Mouse (Mus musculus) heart, postnatal 0 days (tissue): ENCODE measurements at regions not wholly inside any gene's neighbourhood (a gene's known extent, or its start where the extent isn't known, plus 50 kb on each side); places are given as distances from the start of the nearest gene placed in this dataset.

Experiments
- ATAC-seq: fragments of 200-750 bp; cut with Nextera tagmentation; 2 replicates; pipeline ENCODE4 v1.8.0; 2017; ENCODE audit warnings: low read depth, moderate number of reproducible peaks, moderate library complexity; ENCODE audit not compliant: insufficient read depth
- DNase-seq: peaks from one replicate; pipeline ENCODE4 v3.0.0-alpha.2; 2016; ENCODE audit warnings: low spot score
- H3K27ac ChIP-seq: fragments of 300-500 bp; sonication (generic); 2 replicates; pipeline ENCODE4 v1.5.1; 2014; ENCODE audit warnings: low read depth, mild to moderate bottlenecking
- H3K27me3 ChIP-seq: fragments of 300-500 bp; sonication (generic); 2 replicates; pipeline ENCODE4 v1.6.1; 2014; ENCODE audit warnings: low read length, mixed read lengths; ENCODE audit not compliant: control insufficient read depth, insufficient read depth
- H3K36me3 ChIP-seq: fragments of 300-500 bp; sonication (generic); replicated peaks from 2 replicates; pipeline ENCODE4 v1.6.1; 2014; ENCODE audit warnings: low read length, mixed read lengths; ENCODE audit not compliant: control insufficient read depth, insufficient read depth
- H3K4me1 ChIP-seq: fragments of 300-500 bp; sonication (generic); 2 replicates; pipeline ENCODE4 v1.6.1; 2014; ENCODE audit warnings: antibody characterized with exemption; ENCODE audit not compliant: control insufficient read depth, insufficient read depth
- H3K4me2 ChIP-seq: fragments of 300-500 bp; sonication (generic); 2 replicates; pipeline ENCODE4 v1.6.1; 2014; ENCODE audit warnings: low read depth, mild to moderate bottlenecking, low read length, moderate library complexity
- H3K4me3 ChIP-seq: fragments of 300-500 bp; sonication (generic); 2 replicates; pipeline ENCODE4 v1.5.1; 2014; ENCODE audit warnings: low read depth, low read length
- H3K9ac ChIP-seq: fragments of 300-500 bp; sonication (generic); replicated peaks from 2 replicates; pipeline ENCODE4 v1.6.1; 2014; ENCODE audit warnings: low read depth, low read length, mixed read lengths
- H3K9me3 ChIP-seq: fragments of 300-500 bp; sonication (generic); replicated peaks from 2 replicates; pipeline ENCODE4 v1.6.1; 2016; ENCODE audit warnings: low read length; ENCODE audit not compliant: control insufficient read depth
- CTCF ChIP-seq: IDR thresholded peaks from 2 replicates; pipeline ENCODE4 v1.5.1; 2016; ENCODE audit warnings: antibody characterized with exemption, control low read depth, low read depth
- EP300 ChIP-seq: IDR thresholded peaks from 2 replicates; pipeline ENCODE4 v1.6.1; 2016; ENCODE audit warnings: antibody characterized with exemption, low read depth
- WGBS: fragments of 180-500 bp; shearing (Covaris S2); extraction: QIAGEN DNeasy Blood & Tissue Kit; methylation state at CpG from one replicate; pipeline ENCODE4 v1.1.7; 2014; 5-methylcytosine and 5-hydroxymethylcytosine counted together

DNA sequence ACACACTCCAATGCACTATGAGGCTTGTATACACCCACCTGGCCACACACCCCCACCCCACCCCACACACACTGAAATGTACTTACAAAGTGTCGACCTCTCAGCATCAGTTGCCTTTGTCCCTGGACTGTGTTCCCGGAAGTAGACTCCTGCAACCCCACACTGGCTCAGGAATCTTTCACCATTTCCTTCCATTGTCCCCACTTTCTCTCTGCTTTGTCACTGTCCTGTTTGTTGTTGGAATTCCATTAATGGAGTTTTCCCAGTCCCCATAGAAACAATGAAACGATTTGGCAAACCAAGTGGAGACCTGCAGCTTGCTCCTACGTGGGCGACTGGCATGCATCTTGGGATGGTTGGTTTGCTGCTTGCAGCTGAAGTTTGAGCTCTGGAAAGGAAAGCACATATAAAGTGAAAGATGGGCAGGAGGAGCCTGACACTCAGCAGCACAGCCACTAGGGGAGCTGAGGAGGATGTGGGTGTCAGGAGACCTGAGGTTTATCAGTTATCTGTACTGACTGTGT lies 65.2 kb upstream of the Jun start:
- no peaks in the 10 kb centered on the region for H3K36me3 ChIP-seq
- no peaks in the 10 kb centered on the region for H3K4me1 ChIP-seq
- 36% methylated on average over 5 of the region's 5 CpGs for WGBS
- TF ChIP-seq EP300 = no peak
- TF ChIP-seq CTCF = peak; percentile 20; the same call in 1 of the 2 replicates
- H3K9me3 ChIP-seq = no peaks in the 10 kb centered on the region
- no peak overlapping the region for H3K4me3 ChIP-seq
- no peak overlapping the region for H3K27ac ChIP-seq
- DNase-seq (peak; percentile 16), ATAC-seq (peak; percentile 62)
- no peak overlapping the region for H3K9ac ChIP-seq
- H3K27me3 ChIP-seq = no peaks in the 10 kb centered on the region
- H3K4me2 ChIP-seq = no peak overlapping the region

DNA sequence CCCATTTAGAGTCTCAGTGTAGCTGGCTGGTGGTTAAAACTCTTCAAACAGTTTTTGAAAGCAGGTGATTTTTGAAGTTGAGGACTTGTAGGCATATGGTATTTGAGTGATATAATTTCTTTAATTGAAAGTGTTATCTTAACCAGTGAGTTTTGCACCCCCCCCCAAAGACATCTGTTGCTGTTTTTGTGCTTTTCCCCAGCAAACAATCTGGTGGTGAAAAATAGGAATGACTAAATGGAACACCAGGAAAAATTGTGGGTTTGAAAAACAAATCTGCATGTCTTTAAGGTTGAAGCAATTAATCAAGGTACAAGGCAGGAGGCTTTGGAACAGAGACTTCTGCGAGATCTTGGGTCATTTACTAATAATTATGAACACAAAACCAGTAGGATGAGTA lies 68.9 kb upstream of the Jun start:
- TF ChIP-seq CTCF = no peak
- no peak for TF ChIP-seq EP300

GRCm38 (mm10) chr4:95125346-95125745 lies 73.3 kb upstream of the Jun start:
- WGBS = 69% methylated on average over 1 of the region's 1 CpGs
- TF ChIP-seq EP300 (no peak), CTCF (no peak)
- H3K36me3 ChIP-seq = no peaks in the 10 kb centered on the region
- no peaks in the 10 kb centered on the region for H3K9me3 ChIP-seq
- H3K4me2 ChIP-seq = no peak overlapping the region
- no peak overlapping the region for H3K27ac ChIP-seq
- H3K9ac ChIP-seq = no peak overlapping the region
- ATAC-seq (no peak), DNase-seq (no peak)
- H3K4me3 ChIP-seq = no peak overlapping the region
- H3K4me1 ChIP-seq = no peaks in the 10 kb centered on the region
- no peaks in the 10 kb centered on the region for H3K27me3 ChIP-seq

More for the DNA sequence above, 68.9 kb upstream of the Jun start:
- no peaks in the 10 kb centered on the region for H3K4me1 ChIP-seq
- no peak overlapping the region for H3K4me2 ChIP-seq
- H3K9ac ChIP-seq = no peak overlapping the region
- DNase-seq = no peak
- H3K27ac ChIP-seq = no peak overlapping the region
- H3K9me3 ChIP-seq = no peaks in the 10 kb centered on the region
- no peak overlapping the region for H3K4me3 ChIP-seq
- 89% methylated on average over 1 of the region's 1 CpGs for WGBS
- ATAC-seq = no peak
- no peaks in the 10 kb centered on the region for H3K36me3 ChIP-seq
- H3K27me3 ChIP-seq = no peaks in the 10 kb centered on the region

- Histone ChIP-seq H3K27ac (no peak overlapping the region), H3K27me3 (no peaks in the 10 kb centered on the region), H3K4me3 (no peak overlapping the region), H3K4me2 (no peak overlapping the region), H3K4me1 (no peaks in the 10 kb centered on the region), H3K36me3 (no peaks in the 10 kb centered on the region), H3K9ac (no peak overlapping the region), H3K9me3 (no peaks in the 10 kb centered on the region)
- no peak for TF ChIP-seq EP300
- TF ChIP-seq CTCF = no peak
- no peak for ATAC-seq
- no peak for DNase-seq
- 83% methylated on average over 2 of the region's 2 CpGs for WGBS
These were observed 75.9 kb upstream of the Jun start for GRCm38 (mm10) chr4:95127970-95128369.

DNA sequence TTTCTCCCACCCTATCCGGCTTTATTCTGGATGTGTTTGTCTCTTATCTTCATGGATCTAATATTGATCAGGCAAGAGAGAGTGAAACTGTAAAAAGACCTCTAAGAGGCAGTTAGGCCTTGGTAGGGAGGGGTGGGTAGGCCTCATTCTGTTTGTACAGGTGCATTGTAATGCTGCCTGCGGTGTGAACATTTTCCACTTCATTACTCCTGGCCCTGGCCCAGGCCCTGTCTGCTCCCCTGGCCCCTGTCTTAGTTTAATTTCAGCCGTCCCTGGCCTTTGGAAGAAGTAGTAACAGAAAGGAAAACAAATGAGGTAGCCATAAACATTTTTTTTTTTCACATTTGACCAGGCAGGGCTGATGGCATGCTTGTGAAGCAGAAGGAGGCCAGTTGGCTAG lies 81.8 kb upstream of the Jun start:
- TF ChIP-seq EP300 (no peak), CTCF (no peak)
- H3K9ac ChIP-seq = no peak overlapping the region
- H3K36me3 ChIP-seq = no peaks in the 10 kb centered on the region
- ATAC-seq = no peak
- no peak for DNase-seq
- no peak overlapping the region for H3K27ac ChIP-seq
- H3K4me3 ChIP-seq = no peak overlapping the region
- 0 out of 2 replicates have a peak, but pooled peaks cover 3% of the 10 kb centered on the region for H3K4me1 ChIP-seq
- WGBS = 31% methylated on average over 3 of the region's 3 CpGs
- no peaks in the 10 kb centered on the region for H3K9me3 ChIP-seq
- no peaks in the 10 kb centered on the region for H3K27me3 ChIP-seq
- H3K4me2 ChIP-seq = no peak overlapping the region

- no peak for ATAC-seq
- H3K4me2 ChIP-seq = no peak overlapping the region
- DNase-seq = no peak
- H3K27ac ChIP-seq = no peak overlapping the region
- 67% methylated on average over 5 of the region's 5 CpGs for WGBS
- H3K4me1 ChIP-seq = 0 out of 2 replicates have a peak, but pooled peaks cover 3% of the 10 kb centered on the region
- H3K36me3 ChIP-seq = no peaks in the 10 kb centered on the region
- no peak overlapping the region for H3K4me3 ChIP-seq
- no peak for TF ChIP-seq EP300
- no peak for TF ChIP-seq CTCF
- H3K9ac ChIP-seq = no peak overlapping the region
- H3K9me3 ChIP-seq = no peaks in the 10 kb centered on the region
- H3K27me3 ChIP-seq = no peaks in the 10 kb centered on the region
These were observed 82.6 kb upstream of the Jun start for GRCm38 (mm10) chr4:95134611-95135010.
